Mouse (Mus musculus) kidney, embryonic 16.5 days (tissue): Measurements from ENCODE around the gene Mgll. TPM values are rescaled to one million over a fixed set of nuclear protein-coding genes. Genes with fewer than 3 reads are reported as not detected.

Source experiments
- ATAC-seq: fragments of 200-750 bp; cut with Nextera tagmentation; 2 replicates; pipeline ENCODE4 v1.8.0; 2017; ENCODE audit warnings: moderate TSS enrichment; ENCODE audit not compliant: low FRiP score, low TSS enrichment
- H3K27ac ChIP-seq: fragments of 300-500 bp; sonication (generic); 2 replicates; pipeline ENCODE4 v1.5.1; 2014; ENCODE audit warnings: low read length
- H3K27me3 ChIP-seq: fragments of 300-500 bp; sonication (generic); 2 replicates; pipeline ENCODE4 v1.6.1; 2014; ENCODE audit warnings: low read length, control low read depth, mixed read lengths; ENCODE audit not compliant: insufficient read depth
- H3K36me3 ChIP-seq: fragments of 300-500 bp; sonication (generic); 2 replicates; pipeline ENCODE4 v1.6.1; 2014; ENCODE audit warnings: low read length, control low read depth, mixed read lengths; ENCODE audit not compliant: insufficient read depth
- H3K4me1 ChIP-seq: fragments of 300-500 bp; sonication (generic); 2 replicates; pipeline ENCODE4 v1.6.1; 2014; ENCODE audit warnings: low read length, control low read depth, mixed read lengths; ENCODE audit not compliant: insufficient read depth
- H3K4me2 ChIP-seq: fragments of 300-500 bp; sonication (generic); replicated peaks from 2 replicates; pipeline ENCODE4 v1.6.1; 2014; ENCODE audit warnings: low read depth, low read length
- H3K4me3 ChIP-seq: fragments of 300-500 bp; sonication (generic); 2 replicates; pipeline ENCODE4 v1.5.1; 2014; ENCODE audit warnings: mild to moderate bottlenecking, low read length
- H3K9ac ChIP-seq: fragments of 300-500 bp; sonication (generic); replicated peaks from 2 replicates; pipeline ENCODE4 v1.6.1; 2014; ENCODE audit warnings: low read length
- H3K9me3 ChIP-seq: fragments of 300-500 bp; sonication (generic); 2 replicates; pipeline ENCODE4 v1.6.1; 2016; ENCODE audit warnings: low read length, control low read depth
- WGBS: fragments of 180-500 bp; shearing (Covaris S2); extraction: QIAGEN DNeasy Blood & Tissue Kit; methylation state at CpG from one replicate; pipeline ENCODE4 v1.1.7; 2014; 5-methylcytosine and 5-hydroxymethylcytosine counted together
- polyA plus RNA-seq: library from polyadenylated mRNA; unstranded; fragments of >200 nt; fragmentation: Nextera tagmentation; extraction: Ambion mirVana; gene quantifications from 2 replicates; pipeline ENCODE4 v1.2.1, GENCODE M21; 2015

Mgll gene
- polyA plus RNA-seq, 1 experiment from 2014 or later = 48.0 TPM

DNA sequence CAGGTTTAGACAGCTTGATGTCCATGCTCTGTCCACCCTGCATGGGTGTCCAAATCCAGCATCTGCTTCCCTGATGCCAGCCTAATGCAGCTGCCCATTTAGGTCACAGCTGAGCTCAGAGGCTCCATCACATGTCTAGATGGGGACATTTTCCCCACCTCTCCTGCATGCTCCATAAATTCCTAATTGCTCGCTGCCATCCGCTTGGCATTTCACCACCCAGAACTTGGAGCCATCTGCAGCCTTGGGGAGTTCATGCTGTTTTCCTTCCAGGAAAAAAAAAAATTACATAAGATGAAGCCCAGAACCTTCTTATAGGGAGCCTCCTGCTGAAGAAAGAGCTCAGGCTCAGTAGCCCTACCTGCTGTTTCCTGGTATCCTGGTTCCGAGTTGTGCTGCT is 17.6 kb downstream of the Mgll start:
- ATAC-seq = peak; percentile 27; the same call in 1 of the 2 replicates
- Histone ChIP-seq H3K9me3 (peaks cover 3% of the 10 kb centered on the region; the same call in 1 of the 2 replicates), H3K36me3 (0 out of 2 replicates have a peak, but pooled peaks cover 2% of the 10 kb centered on the region), H3K27ac (peak overlapping the region; percentile 69), H3K9ac (no peak overlapping the region), H3K4me2 (no peak overlapping the region), H3K4me3 (no peak overlapping the region), H3K27me3 (no peaks in the 10 kb centered on the region), H3K4me1 (peaks cover 49% of the 10 kb centered on the region)
- 43% methylated on average over 3 of the region's 3 CpGs for WGBS

GRCm38 (mm10) chr6:88742286-88743011 is 18.2 kb downstream of the Mgll start:
- Histone ChIP-seq H3K27me3 (no peaks in the 10 kb centered on the region), H3K4me3 (no peak overlapping the region), H3K27ac (peak overlapping the region; percentile 69), H3K9ac (no peak overlapping the region), H3K36me3 (0 out of 2 replicates have a peak, but pooled peaks cover 3% of the 10 kb centered on the region), H3K4me1 (peaks cover 42% of the 10 kb centered on the region), H3K4me2 (no peak overlapping the region), H3K9me3 (peaks cover 4% of the 10 kb centered on the region; the same call in 1 of the 2 replicates)
- peak; percentile 32 for ATAC-seq
- 37% methylated on average over 9 of the region's 9 CpGs for WGBS

DNA sequence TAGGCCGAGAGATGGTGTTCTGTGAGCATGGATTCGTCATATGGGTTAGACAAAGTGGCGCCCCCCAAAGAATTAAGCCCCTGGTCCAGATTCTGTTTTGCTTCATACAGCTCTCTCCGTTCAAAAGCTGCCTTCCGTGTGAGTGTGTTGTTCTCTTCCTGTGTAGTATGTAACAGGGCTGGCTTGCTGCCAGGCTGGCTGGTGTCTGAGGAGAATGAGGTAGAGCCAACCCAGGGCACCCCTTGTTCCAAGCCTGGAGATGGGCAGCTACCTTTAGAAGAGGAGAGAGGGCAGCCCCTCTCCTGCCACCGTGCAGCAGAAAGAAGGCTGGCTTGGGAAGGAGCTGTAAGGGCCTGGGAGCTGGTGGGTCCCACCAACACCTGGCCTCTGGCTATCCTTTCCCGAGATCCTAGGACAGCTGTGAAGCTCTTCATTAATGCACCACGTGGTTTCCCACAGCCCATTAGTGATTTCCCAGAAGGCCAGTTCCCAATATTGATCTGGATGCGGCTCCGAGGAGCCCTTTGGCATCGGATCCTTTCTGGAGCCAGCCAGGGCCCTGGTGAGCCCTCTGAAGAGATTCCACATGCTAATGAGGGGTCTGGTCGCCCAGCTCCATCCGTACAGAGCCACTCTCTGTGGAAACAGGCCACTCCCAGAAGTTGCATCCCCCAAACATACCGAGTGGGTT is 19.5 kb downstream of the Mgll start:
- peak overlapping the region; percentile 44; the same call in 1 of the 2 replicates for H3K9ac ChIP-seq
- WGBS = 57% methylated on average over 14 of the region's 14 CpGs
- no peak overlapping the region for H3K4me3 ChIP-seq
- H3K27me3 ChIP-seq = no peaks in the 10 kb centered on the region
- H3K27ac ChIP-seq = no peak overlapping the region
- H3K9me3 ChIP-seq = peaks cover 4% of the 10 kb centered on the region; the same call in 1 of the 2 replicates
- H3K4me2 ChIP-seq = no peak overlapping the region
- ATAC-seq = no peak
- H3K4me1 ChIP-seq = peaks cover 41% of the 10 kb centered on the region
- H3K36me3 ChIP-seq = 0 out of 2 replicates have a peak, but pooled peaks cover 3% of the 10 kb centered on the region

DNA sequence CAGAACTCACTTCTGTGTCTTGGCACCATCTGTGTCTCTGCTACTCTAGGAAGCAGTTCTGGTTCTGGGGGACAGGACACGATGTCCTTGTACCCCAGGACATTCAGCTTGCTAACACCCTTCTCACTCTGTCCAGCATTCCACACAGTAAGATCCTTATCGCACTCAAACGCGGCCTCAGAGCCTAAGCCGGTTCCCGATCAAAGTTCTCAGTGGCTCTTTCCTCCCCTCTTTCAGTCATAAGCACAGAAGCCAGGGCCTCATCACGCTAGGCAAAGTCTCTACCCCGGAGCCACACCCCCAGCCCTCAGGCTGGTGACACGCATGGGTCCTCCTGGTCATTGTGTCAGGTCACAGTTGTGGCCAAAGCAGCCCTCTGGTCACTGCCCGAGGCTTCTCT is 20.8 kb downstream of the Mgll start:
- Histone ChIP-seq H3K9ac (no peak overlapping the region), H3K4me3 (no peak overlapping the region), H3K4me2 (no peak overlapping the region), H3K27me3 (no peaks in the 10 kb centered on the region), H3K4me1 (peaks cover 53% of the 10 kb centered on the region), H3K36me3 (0 out of 2 replicates have a peak, but pooled peaks cover 3% of the 10 kb centered on the region), H3K27ac (no peak overlapping the region), H3K9me3 (peaks cover 4% of the 10 kb centered on the region; the same call in 1 of the 2 replicates)
- WGBS = 78% methylated on average over 10 of the region's 10 CpGs
- no peak for ATAC-seq

- Histone ChIP-seq H3K4me2 (no peak overlapping the region), H3K4me1 (peaks cover 55% of the 10 kb centered on the region), H3K27ac (no peak overlapping the region), H3K9me3 (peaks cover 4% of the 10 kb centered on the region; the same call in 1 of the 2 replicates), H3K36me3 (0 out of 2 replicates have a peak, but pooled peaks cover 3% of the 10 kb centered on the region), H3K4me3 (no peak overlapping the region), H3K27me3 (no peaks in the 10 kb centered on the region), H3K9ac (no peak overlapping the region)
- ATAC-seq = no peak
- 81% methylated on average over 8 of the region's 8 CpGs for WGBS
Observed at GRCm38 (mm10) chr6:88746271-88746670, 22.1 kb downstream of the Mgll start.

DNA sequence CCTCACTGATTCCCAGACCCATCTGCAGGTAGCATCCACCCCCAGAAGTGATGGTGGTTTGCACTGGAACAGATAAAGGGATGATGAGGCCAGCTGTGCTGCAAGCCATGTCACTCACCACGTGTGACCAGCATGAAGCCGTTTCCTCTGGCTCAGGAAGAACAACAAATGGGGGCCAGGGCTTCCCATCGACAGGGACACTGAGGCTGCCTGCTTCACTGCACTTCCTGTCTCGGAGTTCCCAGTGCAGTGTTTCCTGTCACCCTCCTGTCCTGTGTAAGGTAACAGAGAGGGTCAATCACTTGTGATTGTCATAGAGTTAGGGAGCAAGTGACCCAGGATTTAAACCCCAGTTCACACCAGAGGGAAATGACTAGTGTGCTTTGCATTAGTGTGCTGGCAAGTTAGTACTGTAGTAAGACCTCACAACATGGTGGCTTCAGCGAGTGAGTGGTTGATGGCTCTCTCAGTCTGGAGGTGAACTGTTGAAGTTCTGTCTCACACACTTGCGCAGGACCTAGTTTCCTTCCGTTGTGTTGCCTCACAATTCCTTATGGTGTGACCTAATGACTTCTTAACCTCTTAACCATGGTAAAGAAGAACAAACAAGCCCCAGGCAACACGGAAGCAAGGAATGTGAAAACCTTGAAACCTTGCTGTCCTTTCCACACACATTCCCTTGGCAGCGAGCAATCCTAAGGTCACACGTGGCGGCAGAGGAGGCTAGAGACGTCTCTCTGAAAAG is 23.3 kb downstream of the Mgll start:
- 0 out of 2 replicates have a peak, but pooled peaks cover 3% of the 10 kb centered on the region for H3K36me3 ChIP-seq
- no peak overlapping the region for H3K27ac ChIP-seq
- H3K27me3 ChIP-seq = no peaks in the 10 kb centered on the region
- 71% methylated on average over 12 of the region's 12 CpGs for WGBS
- peaks cover 4% of the 10 kb centered on the region; the same call in 1 of the 2 replicates for H3K9me3 ChIP-seq
- peaks cover 53% of the 10 kb centered on the region for H3K4me1 ChIP-seq
- no peak for ATAC-seq
- H3K9ac ChIP-seq = no peak overlapping the region
- no peak overlapping the region for H3K4me2 ChIP-seq
- no peak overlapping the region for H3K4me3 ChIP-seq

GRCm38 (mm10) chr6:88750884-88751283 is 26.7 kb downstream of the Mgll start:
- 0 out of 2 replicates have a peak, but pooled peaks cover 3% of the 10 kb centered on the region for H3K36me3 ChIP-seq
- 27% methylated on average over 6 of the region's 6 CpGs for WGBS
- H3K4me3 ChIP-seq = no peak overlapping the region
- peak; percentile 44 for ATAC-seq
- peak overlapping the region; percentile 72 for H3K27ac ChIP-seq
- H3K9me3 ChIP-seq = peaks cover 4% of the 10 kb centered on the region; the same call in 1 of the 2 replicates
- H3K4me2 ChIP-seq = no peak overlapping the region
- no peaks in the 10 kb centered on the region for H3K27me3 ChIP-seq
- peaks cover 46% of the 10 kb centered on the region for H3K4me1 ChIP-seq
- H3K9ac ChIP-seq = no peak overlapping the region; the same call in 1 of the 2 replicates

DNA sequence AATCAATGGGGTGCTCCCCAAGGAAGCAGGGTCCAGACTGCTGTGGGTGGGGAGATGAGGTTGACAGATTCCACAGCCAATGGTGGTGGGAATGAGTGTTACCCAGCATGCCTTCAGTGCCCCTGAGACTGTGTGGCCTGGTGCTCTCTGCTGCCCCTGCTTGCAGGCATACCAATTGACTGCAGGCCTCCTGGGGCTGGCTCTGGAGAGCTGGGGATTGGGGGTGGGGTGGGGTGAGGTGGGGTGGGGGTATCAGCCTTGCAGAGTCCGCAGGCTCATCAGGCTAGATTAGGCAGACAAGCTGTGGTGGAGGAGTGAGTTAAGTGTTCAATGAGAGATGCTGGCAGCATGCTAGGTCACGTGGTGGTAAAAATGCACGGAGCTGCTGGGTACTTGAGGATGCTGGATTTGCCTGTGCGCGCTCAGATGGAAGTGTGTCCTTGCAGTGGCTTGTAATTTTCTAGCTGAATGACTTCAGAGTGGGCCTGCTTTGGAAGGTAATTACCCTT is 28.6 kb downstream of the Mgll start:
- H3K27me3 ChIP-seq = no peaks in the 10 kb centered on the region
- H3K27ac ChIP-seq = peak overlapping the region; percentile 70
- peaks cover 46% of the 10 kb centered on the region for H3K4me1 ChIP-seq
- no peaks in the 10 kb centered on the region for H3K9me3 ChIP-seq
- no peak overlapping the region for H3K4me3 ChIP-seq
- no peak overlapping the region for H3K4me2 ChIP-seq
- ATAC-seq = peak; percentile 20; the same call in 1 of the 2 replicates
- no peaks in the 10 kb centered on the region for H3K36me3 ChIP-seq
- 54% methylated on average over 5 of the region's 5 CpGs for WGBS
- no peak overlapping the region for H3K9ac ChIP-seq

DNA sequence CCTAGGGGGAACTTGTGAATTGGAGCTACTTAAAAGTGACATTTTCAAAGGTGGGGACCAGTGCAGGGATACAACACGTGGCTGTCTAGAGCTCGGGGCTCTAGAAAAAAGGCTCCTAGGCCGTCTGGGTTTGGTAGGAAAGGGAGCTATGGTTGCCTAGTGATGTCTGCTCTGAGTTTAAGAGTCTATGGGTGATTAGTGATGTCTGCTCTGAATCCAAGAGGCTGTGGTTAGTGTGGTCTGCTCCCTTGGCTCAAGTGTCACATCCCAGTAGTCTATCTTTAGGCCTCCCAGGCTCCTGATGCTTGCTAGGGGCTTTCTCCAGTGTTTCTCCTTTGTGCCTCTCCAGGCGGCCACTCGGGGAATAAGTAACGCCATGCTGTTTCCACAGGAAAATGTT is 29.4 kb downstream of the Mgll start:
- Histone ChIP-seq H3K4me2 (no peak overlapping the region), H3K9ac (no peak overlapping the region), H3K9me3 (no peaks in the 10 kb centered on the region), H3K4me1 (peaks cover 52% of the 10 kb centered on the region), H3K36me3 (no peaks in the 10 kb centered on the region), H3K27ac (peak overlapping the region; percentile 69), H3K27me3 (no peaks in the 10 kb centered on the region), H3K4me3 (no peak overlapping the region)
- WGBS = 72% methylated on average over 6 of the region's 6 CpGs
- ATAC-seq = no peak
